Mouse (Mus musculus) adrenal gland, adult 2 months (tissue): Measurements from ENCODE around the gene Nif3l1. TPM values are rescaled to one million over a fixed set of nuclear protein-coding genes. Genes with fewer than 3 reads are reported as not detected.

ENCODE experiments used
- DNase-seq: peaks from one replicate; pipeline ENCODE4 v3.0.0; 2021
- polyA plus RNA-seq: library from polyadenylated mRNA; depleted of rRNA; stranded (reverse); fragments of >200 nt; gene quantifications from 2 replicates; pipeline ENCODE4 v1.2.3, GENCODE M21; 2012; rRNA removed
- total RNA-seq, 2 experiments: library from RNA; stranded (reverse); gene quantifications; 2 replicates each; pipeline ENCODE4 v1.2.3; 2021

Nif3l1 gene
- total and polyA plus RNA-seq, 3 experiments = 12.2 to 21.7 (median 21.6) TPM

GRCm38 (mm10) chr1:58458175-58458574 lies 13.2 kb downstream of the Nif3l1 start:
- DNase-seq = no peak

- no peak for DNase-seq
These were observed 13.9 kb downstream of the Nif3l1 start for GRCm38 (mm10) chr1:58458867-58459266.

- peak; percentile 23 for DNase-seq
These were observed 15.6 kb downstream of the Nif3l1 start for GRCm38 (mm10) chr1:58460566-58460965.

GRCm38 (mm10) chr1:58463935-58464334 lies 19.0 kb downstream of the Nif3l1 start:
- DNase-seq = no peak

GRCm38 (mm10) chr1:58465042-58465441 lies 20.1 kb downstream of the Nif3l1 start:
- DNase-seq = no peak

- DNase-seq = no peak
These were observed 20.6 kb downstream of the Nif3l1 start for GRCm38 (mm10) chr1:58465561-58465960.

- DNase-seq = no peak
These were observed 30.7 kb downstream of the Nif3l1 start for GRCm38 (mm10) chr1:58475662-58476061.

GRCm38 (mm10) chr1:58482647-58483046 lies 37.7 kb downstream of the Nif3l1 start:
- DNase-seq = no peak

GRCm38 (mm10) chr1:58495603-58496002 lies 50.7 kb downstream of the Nif3l1 start:
- no peak for DNase-seq

- no peak for DNase-seq
These were observed 52.7 kb downstream of the Nif3l1 start for GRCm38 (mm10) chr1:58497678-58498077.

GRCm38 (mm10) chr1:58498758-58499157 lies 53.8 kb downstream of the Nif3l1 start:
- DNase-seq = no peak

- DNase-seq = no peak
These were observed 58.2 kb downstream of the Nif3l1 start for GRCm38 (mm10) chr1:58503134-58503533.

- no peak for DNase-seq
These were observed 58.9 kb downstream of the Nif3l1 start for GRCm38 (mm10) chr1:58503793-58504370.

- peak; percentile 96 for DNase-seq
These were observed 59.8 kb downstream of the Nif3l1 start, which contains the start of gene Orc2 for GRCm38 (mm10) chr1:58504577-58505254. Gene Orc2, minus strand, starts transcription at chr1:58505109.

- DNase-seq = no peak
These were observed 62.3 kb downstream of the Nif3l1 start for GRCm38 (mm10) chr1:58507249-58507648.

Other genes with a start within 250 kb of the Nif3l1 start
- gene Aox4, start 234.8 kb upstream of the Nif3l1 start, total RNA-seq = under 1 TPM in 1 of 2 experiments, not detected in 1; 0.10 TPM
- not detected in 2 replicates for gene Aox4, start 234.8 kb upstream of the Nif3l1 start, polyA plus RNA-seq
- gene Aox2, start 166.8 kb upstream of the Nif3l1 start, total RNA-seq = under 1 TPM; 0.24 to 0.55 TPM
- 0.02 TPM in 1 of 2 replicates, not detected in the other for gene Aox2, start 166.8 kb upstream of the Nif3l1 start, polyA plus RNA-seq
- gene Bzw1, start 52.3 kb upstream of the Nif3l1 start, total RNA-seq = 100 to 1,000 TPM; 125 to 134 TPM
- gene Bzw1, start 52.3 kb upstream of the Nif3l1 start, polyA plus RNA-seq = 5.6 and 7.5 TPM in 2 replicates
- gene Clk1, start 21.1 kb upstream of the Nif3l1 start, total RNA-seq = 100 to 1,000 TPM; 120 to 159 TPM
- gene Clk1, start 21.1 kb upstream of the Nif3l1 start, polyA plus RNA-seq = 9.9 and 10.7 TPM in 2 replicates
- gene Ppil3, start 335 bp downstream of the Nif3l1 start, total RNA-seq = 10 to 100 TPM; 27.1 to 34.5 TPM
- 10.0 and 10.7 TPM in 2 replicates for gene Ppil3, start 335 bp downstream of the Nif3l1 start, polyA plus RNA-seq
- 10 to 100 TPM; 18.0 to 23.7 TPM for gene Orc2, start 60.0 kb downstream of the Nif3l1 start, total RNA-seq
- 9.8 and 16.2 TPM in 2 replicates for gene Orc2, start 60.0 kb downstream of the Nif3l1 start, polyA plus RNA-seq
- gene Fam126b, start 141.2 kb downstream of the Nif3l1 start, total RNA-seq = 10 to 100 TPM; 40.0 to 48.8 TPM
- gene Fam126b, start 141.2 kb downstream of the Nif3l1 start, polyA plus RNA-seq = 0.57 and 0.65 TPM in 2 replicates
- gene Ndufb3, start 141.2 kb downstream of the Nif3l1 start, total RNA-seq = 100 to 1,000 TPM in 1 of 2 experiments, 10 to 100 TPM in 1; 97.8 to 181 TPM
- 8.1 and 12.8 TPM in 2 replicates for gene Ndufb3, start 141.2 kb downstream of the Nif3l1 start, polyA plus RNA-seq